Mouse (Mus musculus) E14TG2a.4 (cell line): Measurements from ENCODE around the gene Tmem143.

Experiments
- CTCF ChIP-seq: conservative IDR thresholded peaks from 2 replicates; pipeline ENCODE4 v1.5.1; 2014; ENCODE audit warnings: low read length
- NANOG ChIP-seq: IDR thresholded peaks from 2 replicates; pipeline ENCODE4 v1.6.1; 2014; ENCODE audit warnings: borderline replicate concordance, low read length, mixed read lengths
- POU5F1 ChIP-seq: IDR thresholded peaks from 2 replicates; pipeline ENCODE4 v1.6.1; 2014; ENCODE audit warnings: low read length, borderline replicate concordance

- TF ChIP-seq CTCF (no peak), NANOG (no peak), POU5F1 (no peak)
Observed at GRCm38 (mm10) chr7:45876895-45877294, 19.8 kb upstream of the Tmem143 start.
